ENCODE assay signal across 9 mouse cellular contexts in genomic region chr7:46796779-46797178, GRCm38 (mm10). TPM values are rescaled to one million over a fixed set of nuclear protein-coding genes. Genes with fewer than 3 reads are reported as not detected.
A peak's percentile ranks its signal among the peaks of the same experiment; 100 is the strongest.
DNase-seq lines count a peak whose midpoint lies in the region; ATAC-seq and TF ChIP-seq lines count a peak whose summit lies in the region.
"Had no signal": no experiment of that assay in that cellular context is flagged by ENCODE, and none has a peak within 500 bp of the region (broad histone marks: within the 10 kb centered on the region; RNA-seq: fewer than 3 reads in every experiment).

No protein-coding gene starts in this region.

- TF ChIP-seq CTCF in kidney, postnatal 0 days (IDR thresholded peaks at IDR 0.05; ENCODE audit: low read depth), result no peak
- no peak for TF ChIP-seq CTCF in hindbrain, postnatal 0 days (IDR thresholded peaks at IDR 0.05; ENCODE audit: low read depth)

- peak overlapping the region; percentile 95 for H3K4me3 ChIP-seq in kidney, postnatal 0 days (replicated peaks; ENCODE audit: low read depth, low read length)
- H3K4me3 ChIP-seq in hindbrain, postnatal 0 days (ENCODE audit: low read length), result peak overlapping the region; percentile 98
- H3K4me3 ChIP-seq in myocyte, result peak overlapping the region; percentile 80

- DNase-seq in kidney, postnatal 0 days (ENCODE audit: low spot score), result no peak
- no peak for DNase-seq in kidney, postnatal 36 days
- DNase-seq in c-Kit-positive CD71-positive TER-119-positive erythroid progenitor cells, embryonic 14.5 days (ENCODE audit: low spot score), result peak; percentile 18
- no peak for DNase-seq in hindbrain, postnatal 0 days (ENCODE audit: low spot score)
- no peak for DNase-seq in frontal cortex, postnatal 10 days (ENCODE audit: low spot score in 2 of 2)
- DNase-seq in thymus, postnatal 10 days (ENCODE audit: low spot score in 2 of 2), result no peak
- DNase-seq in lung, postnatal 14 days, result no peak
- DNase-seq: kidney, postnatal 10 days had no signal

- peak overlapping the region; percentile 85 for H3ac ChIP-seq in myocyte (ENCODE audit: control insufficient read depth, insufficient read length)

- H3K4me1 ChIP-seq in kidney, postnatal 0 days (replicated peaks; ENCODE audit: insufficient read depth, low read length), result peaks cover 18% of the 10 kb centered on the region
- no peaks in the 10 kb centered on the region; the same call in 1 of the 2 replicates for H3K4me1 ChIP-seq in hindbrain, postnatal 0 days (ENCODE audit: insufficient read depth, low read length)

- peak overlapping the region; percentile 94 for H3K9ac ChIP-seq in kidney, postnatal 0 days (ENCODE audit: low read depth, low read length)
- peak overlapping the region; percentile 87 for H3K9ac ChIP-seq in hindbrain, postnatal 0 days (replicated peaks; ENCODE audit: low read length)

- TF ChIP-seq POLR2A in myocyte (IDR thresholded peaks at IDR 0.05; ENCODE audit: insufficient read length, low read depth), result no peak

- no peaks in the 10 kb centered on the region for H3K27me3 ChIP-seq in kidney, postnatal 0 days (ENCODE audit: insufficient read depth, low read length)
- H3K27me3 ChIP-seq in hindbrain, postnatal 0 days (ENCODE audit: insufficient read depth, low read length), result no peaks in the 10 kb centered on the region
- no peaks in the 10 kb centered on the region for H3K27me3 ChIP-seq in myocyte (ENCODE audit: control insufficient read depth, insufficient read depth, insufficient read length)

- H3K36me3 ChIP-seq in kidney, postnatal 0 days (ENCODE audit: insufficient read depth, low read length), result peaks cover 16% of the 10 kb centered on the region; the same call in 1 of the 2 replicates
- peaks cover 4% of the 10 kb centered on the region; the same call in 1 of the 2 replicates for H3K36me3 ChIP-seq in hindbrain, postnatal 0 days (ENCODE audit: insufficient read depth, low read length)
- H3K36me3 ChIP-seq in myocyte (ENCODE audit: control insufficient read depth, insufficient read depth), result peaks cover 12% of the 10 kb centered on the region

- peak overlapping the region; percentile 98 for H3K4me2 ChIP-seq in kidney, postnatal 0 days (ENCODE audit: low read length)
- H3K4me2 ChIP-seq in hindbrain, postnatal 0 days (ENCODE audit: low read depth, low read length), result peak overlapping the region; percentile 98
- peak overlapping the region; percentile 83 for H3K4me2 ChIP-seq in myocyte (ENCODE audit: low read depth)

- no peaks in the 10 kb centered on the region for H3K9me3 ChIP-seq in kidney, postnatal 0 days (replicated peaks; ENCODE audit: low read length)
- H3K9me3 ChIP-seq in hindbrain, postnatal 0 days (ENCODE audit: low read length), result no peaks in the 10 kb centered on the region

- no peak overlapping the region for H3K27ac ChIP-seq in kidney, postnatal 0 days
- no peak overlapping the region for H3K27ac ChIP-seq in hindbrain, postnatal 0 days

- 61% methylated on average over 6 of the region's 6 CpGs for WGBS in kidney, postnatal 0 days
- 56% methylated on average over 6 of the region's 6 CpGs for WGBS in hindbrain, postnatal 0 days

- ATAC-seq in kidney, postnatal 0 days (replicated peaks; ENCODE audit: low FRiP score, low read depth), result no peak
- no peak for ATAC-seq in hindbrain, postnatal 0 days

- H3K79me2 ChIP-seq in myocyte (ENCODE audit: control insufficient read depth, insufficient read depth), result peaks cover 65% of the 10 kb centered on the region

TF ChIP-seq in myocyte, 11 proteins besides CTCF, POLR2A, EP300 and RAD21:
- TF ChIP-seq TCF12 (IDR thresholded peaks at IDR 0.05; ENCODE audit: insufficient read depth, poor library complexity, severe bottlenecking), result no peak
- TF ChIP-seq MYOD1 (IDR thresholded peaks at IDR 0.05; ENCODE audit: control insufficient read depth in 1 of 3, insufficient read length in 2 of 3, low read depth in 2 of 3), result no peak
- TF ChIP-seq REST (IDR thresholded peaks at IDR 0.05; ENCODE audit: insufficient read depth, insufficient read length), result no peak
- TF ChIP-seq USF1 (IDR thresholded peaks at IDR 0.05; ENCODE audit: low read depth), result no peak
- TF ChIP-seq POLR2AphosphoS2 (IDR thresholded peaks at IDR 0.05; ENCODE audit: insufficient read length, low read depth), result no peak
- TF ChIP-seq E2F4 (IDR thresholded peaks at IDR 0.05; ENCODE audit: insufficient read depth), result no peak
- TF ChIP-seq SRF (IDR thresholded peaks at IDR 0.05; ENCODE audit: control insufficient read depth, insufficient read length, low read depth), result no peak
- TF ChIP-seq MYOG (IDR thresholded peaks at IDR 0.05; ENCODE audit: control insufficient read depth in 1 of 3, insufficient read depth in 1 of 3, insufficient read length in 2 of 3, low read depth in 2 of 3), result no peak
- no peak for TF ChIP-seq CEBPB (IDR thresholded peaks at IDR 0.05; ENCODE audit: insufficient read depth, poor library complexity, severe bottlenecking)
- TF ChIP-seq TCF3 (IDR thresholded peaks at IDR 0.05; ENCODE audit: insufficient read length, low read depth), result no peak
- TF ChIP-seq MAX (IDR thresholded peaks at IDR 0.05; ENCODE audit: low read depth), result no peak

RNA-seq across cellular contexts. Expression of gene Gtf2h1, which starts 0.9 kb away (rescaled TPM):
- 39.1 and 43.6 TPM in 2 replicates for polyA plus RNA-seq in kidney, postnatal 0 days (2015; fragmentation: Nextera tagmentation; extraction: Ambion mirVana)
- total RNA-seq in hindbrain, postnatal 0 days (2014; rRNA removed), result 26.5 and 26.6 TPM in 2 replicates
- 36.2 and 39.2 TPM in 2 replicates for polyA plus RNA-seq in hindbrain, postnatal 0 days (2015; fragmentation: Nextera tagmentation; extraction: Ambion mirVana)
- polyA plus RNA-seq in myocyte (2012; fragmentation: generic; extraction: Trizol), result 18.0 TPM

RNA-seq across cellular contexts. Expression of gene Hps5, which starts 0.9 kb away (rescaled TPM):
- polyA plus RNA-seq in kidney, postnatal 0 days (2015; fragmentation: Nextera tagmentation; extraction: Ambion mirVana), result 18.0 and 19.0 TPM in 2 replicates
- total RNA-seq in hindbrain, postnatal 0 days (2014; rRNA removed), result 20.3 and 21.6 TPM in 2 replicates
- 8.9 and 9.8 TPM in 2 replicates for polyA plus RNA-seq in hindbrain, postnatal 0 days (2015; fragmentation: Nextera tagmentation; extraction: Ambion mirVana)
- 7.9 TPM for polyA plus RNA-seq in myocyte (2012; fragmentation: generic; extraction: Trizol)

RNA-seq across cellular contexts. Expression of gene Ldha, which starts 44.5 kb away (rescaled TPM):
- 890 and 943 TPM in 2 replicates for polyA plus RNA-seq in kidney, postnatal 0 days (2015; fragmentation: Nextera tagmentation; extraction: Ambion mirVana)
- total RNA-seq in hindbrain, postnatal 0 days (2014; rRNA removed), result 424 and 467 TPM in 2 replicates
- 747 and 766 TPM in 2 replicates for polyA plus RNA-seq in hindbrain, postnatal 0 days (2015; fragmentation: Nextera tagmentation; extraction: Ambion mirVana)
- 1,758 TPM for polyA plus RNA-seq in myocyte (2012; fragmentation: generic; extraction: Trizol)

RNA-seq across cellular contexts. Expression of gene Saa2, which starts 45.2 kb away (rescaled TPM):
- polyA plus RNA-seq in kidney, postnatal 0 days (2015; fragmentation: Nextera tagmentation; extraction: Ambion mirVana), result 0.28 and 0.50 TPM in 2 replicates
- total RNA-seq in hindbrain, postnatal 0 days (2014; rRNA removed), result 0.05 TPM in 1 of 2 replicates, not detected in the other
- 0.39 and 1.1 TPM in 2 replicates for polyA plus RNA-seq in hindbrain, postnatal 0 days (2015; fragmentation: Nextera tagmentation; extraction: Ambion mirVana)
- polyA plus RNA-seq in myocyte (2012; fragmentation: generic; extraction: Trizol), result not detected

RNA-seq across cellular contexts. Expression of gene Saa1, which starts 54.0 kb away (rescaled TPM):
- polyA plus RNA-seq in kidney, postnatal 0 days (2015; fragmentation: Nextera tagmentation; extraction: Ambion mirVana), result 2.1 and 3.7 TPM in 2 replicates
- total RNA-seq in hindbrain, postnatal 0 days (2014; rRNA removed), result not detected in 2 replicates
- 0.32 and 0.43 TPM in 2 replicates for polyA plus RNA-seq in hindbrain, postnatal 0 days (2015; fragmentation: Nextera tagmentation; extraction: Ambion mirVana)
- polyA plus RNA-seq in myocyte (2012; fragmentation: generic; extraction: Trizol), result not detected
